Mouse (Mus musculus) liver, embryonic 14 days (tissue): ENCODE data around the gene Bmp8a. TPM values are rescaled to one million over a fixed set of nuclear protein-coding genes. Genes with fewer than 3 reads are reported as not detected.

Source experiments
- polyA plus RNA-seq: library from polyadenylated mRNA; depleted of rRNA; stranded (reverse); fragments of >200 nt; gene quantifications from 2 replicates; pipeline ENCODE4 v1.2.3, GENCODE M21; 2012; rRNA removed

Bmp8a gene
- 0.10 and 0.16 TPM in 2 replicates for polyA plus RNA-seq

DNA sequence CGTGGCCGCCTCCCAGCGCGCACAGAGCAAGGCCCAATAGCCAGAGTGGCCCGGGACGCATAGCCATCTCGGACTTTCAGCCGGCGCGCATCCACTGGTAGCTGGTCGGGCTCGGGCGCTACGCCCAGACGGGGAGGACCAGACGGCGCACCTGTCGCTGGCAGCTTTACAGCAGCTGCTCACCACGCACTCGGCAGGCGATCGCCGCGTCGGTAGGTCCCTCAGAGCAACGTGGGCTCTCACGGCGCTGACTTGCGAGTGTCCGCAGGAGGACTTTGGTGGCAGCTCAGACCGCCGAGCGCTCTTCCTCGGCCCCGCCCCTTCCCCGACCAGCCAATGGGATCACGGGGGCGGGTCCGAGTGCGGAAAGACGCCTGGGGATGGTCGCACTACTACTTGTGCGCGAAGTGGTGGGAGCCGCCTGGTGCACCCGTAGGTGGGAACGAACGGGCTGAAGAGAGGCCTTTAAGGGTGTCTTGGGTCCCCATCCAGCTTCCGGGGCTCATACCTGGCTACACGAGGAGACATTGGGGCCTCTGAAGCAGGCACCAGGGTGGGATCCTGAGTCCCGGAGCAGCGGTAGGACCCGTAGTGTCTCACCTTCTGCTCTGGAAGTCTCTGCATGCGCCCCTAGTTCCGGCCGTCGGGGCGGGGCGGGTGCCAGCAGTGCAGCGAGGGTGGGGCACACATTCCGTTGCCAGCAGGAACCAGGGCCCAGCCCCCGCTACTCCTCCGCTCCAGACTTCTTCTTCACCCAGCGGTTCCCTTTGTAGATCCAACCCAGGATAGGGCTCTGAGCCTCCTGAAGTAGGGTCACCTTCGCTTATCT, at the start of gene Bmp8a:
Gene Bmp8a, minus strand, starts transcription at position 611 of the 829 bp plus-strand sequence.

DNA sequence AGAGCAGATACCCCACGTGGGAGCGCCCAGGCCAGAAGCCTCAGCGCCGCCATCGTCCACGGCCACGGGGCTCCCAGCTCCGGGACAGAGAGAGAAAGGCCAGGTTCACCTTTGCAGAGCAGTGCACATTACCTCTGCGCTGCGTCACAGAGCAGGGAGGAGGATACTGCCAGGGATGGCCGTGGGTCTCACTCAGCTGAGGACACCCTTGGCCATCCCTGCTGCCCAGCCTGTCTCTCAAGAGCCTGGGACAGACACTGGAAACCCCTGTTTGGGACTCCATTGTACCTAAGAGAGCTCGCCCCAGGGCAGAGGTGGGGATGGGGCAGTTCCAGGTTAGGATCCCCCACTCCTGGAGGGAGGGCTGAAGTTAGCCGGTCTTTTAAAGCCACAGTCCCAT, 19.5 kb downstream of the Bmp8a start, which contains the start of gene Oxct2a:
Gene Oxct2a, minus strand, starts transcription at position 101 of the 400 bp plus-strand sequence.

Other genes with a start within 250 kb of the Bmp8a start
- gene Bmp8b, start 238.1 kb downstream of the Bmp8a start, polyA plus RNA-seq, result 0.19 and 0.21 TPM in 2 replicates
- not detected in 2 replicates for gene Oxct2b, start 227.0 kb downstream of the Bmp8a start, polyA plus RNA-seq
- gene Ppie, start 203.3 kb downstream of the Bmp8a start, polyA plus RNA-seq, result 23.3 and 24.1 TPM in 2 replicates
- 0.01 TPM in 1 of 2 replicates, not detected in the other for gene Hpcal4, start 160.0 kb downstream of the Bmp8a start, polyA plus RNA-seq
- not detected in 2 replicates for gene Nt5c1a, start 141.7 kb downstream of the Bmp8a start, polyA plus RNA-seq
- 0.41 and 0.43 TPM in 2 replicates for gene Heyl, start 109.7 kb downstream of the Bmp8a start, polyA plus RNA-seq
- 186 and 220 TPM in 2 replicates for gene Pabpc4, start 80.9 kb downstream of the Bmp8a start, polyA plus RNA-seq
- 0.02 and 0.10 TPM in 2 replicates for gene Oxct2a, start 19.6 kb downstream of the Bmp8a start, polyA plus RNA-seq